Mouse (Mus musculus) cerebellum, adult 11 months (tissue): ENCODE results near the gene Sdr42e1.

Source experiments
- DNase-seq: peaks from one replicate; pipeline ENCODE4 v3.0.0; 2022

The Sdr42e1 gene

GRCm38 (mm10) chr8:117673430-117673830, at the start of gene Sdr42e1:
Sdr42e1 (minus strand) TSS chr8:117673689.
- no peak for DNase-seq

GRCm38 (mm10) chr8:117718152-117718860, 44.8 kb upstream of the Sdr42e1 start:
- DNase-seq = no peak

- DNase-seq = no peak
These were observed 42.4 kb upstream of the Sdr42e1 start for GRCm38 (mm10) chr8:117715896-117716295.

GRCm38 (mm10) chr8:117714604-117715003, 41.1 kb upstream of the Sdr42e1 start:
- DNase-seq = no peak

- no peak for DNase-seq
These were observed 38.7 kb upstream of the Sdr42e1 start for GRCm38 (mm10) chr8:117712226-117712625.

- no peak for DNase-seq
These were observed 32.7 kb upstream of the Sdr42e1 start for GRCm38 (mm10) chr8:117706141-117706540.

- no peak for DNase-seq
These were observed 29.2 kb upstream of the Sdr42e1 start for GRCm38 (mm10) chr8:117702701-117703100.

GRCm38 (mm10) chr8:117701859-117702258, 28.4 kb upstream of the Sdr42e1 start, which contains the start of gene Hsd17b2:
Hsd17b2 (plus strand) TSS chr8:117701904.
- DNase-seq = no peak

- DNase-seq = no peak
These were observed 27.8 kb upstream of the Sdr42e1 start for GRCm38 (mm10) chr8:117701246-117701645.

GRCm38 (mm10) chr8:117700699-117701098, 27.2 kb upstream of the Sdr42e1 start:
- DNase-seq = no peak

GRCm38 (mm10) chr8:117697248-117697647, 23.8 kb upstream of the Sdr42e1 start:
- DNase-seq = peak; percentile 3

GRCm38 (mm10) chr8:117695636-117696035, 22.1 kb upstream of the Sdr42e1 start:
- DNase-seq = no peak

- no peak for DNase-seq
These were observed 18.6 kb upstream of the Sdr42e1 start for GRCm38 (mm10) chr8:117692131-117692530.

- no peak for DNase-seq
These were observed 14.4 kb upstream of the Sdr42e1 start for GRCm38 (mm10) chr8:117687890-117688289.

GRCm38 (mm10) chr8:117684504-117684903, 11.0 kb upstream of the Sdr42e1 start:
- no peak for DNase-seq

GRCm38 (mm10) chr8:117683925-117684472, 10.5 kb upstream of the Sdr42e1 start:
- no peak for DNase-seq

- no peak for DNase-seq
These were observed 5.2 kb upstream of the Sdr42e1 start for GRCm38 (mm10) chr8:117678650-117679049.

GRCm38 (mm10) chr8:117677011-117677410, 3.5 kb upstream of the Sdr42e1 start:
- DNase-seq = no peak

GRCm38 (mm10) chr8:117676460-117676859, 3.0 kb upstream of the Sdr42e1 start:
- DNase-seq = no peak

GRCm38 (mm10) chr8:117675171-117675570, 1.7 kb upstream of the Sdr42e1 start:
- DNase-seq = no peak

GRCm38 (mm10) chr8:117672558-117672957, 931 bp downstream of the Sdr42e1 start:
- no peak for DNase-seq

- DNase-seq = no peak
These were observed 3.0 kb downstream of the Sdr42e1 start for GRCm38 (mm10) chr8:117670461-117670860.

GRCm38 (mm10) chr8:117667349-117668124, 6.0 kb downstream of the Sdr42e1 start:
- no peak for DNase-seq
